Mouse (Mus musculus) brain, embryonic 14.5 days (tissue): Measurements from ENCODE around the gene Trim10. TPM values are rescaled to one million over a fixed set of nuclear protein-coding genes. Genes with fewer than 3 reads are reported as not detected.

Experiments
- DNase-seq: peaks from one replicate; pipeline ENCODE4 v3.0.0-alpha.2; 2011; ENCODE audit warnings: low read depth
- CTCF ChIP-seq: fragments of 200-500 bp; IDR thresholded peaks from 2 replicates; pipeline ENCODE4 v1.5.1; 2012; ENCODE audit warnings: inconsistent platforms, mild to moderate bottlenecking, moderate library complexity, borderline replicate concordance; ENCODE audit not compliant: insufficient read depth, insufficient read length; ENCODE audit errors: extremely low read depth
- POLR2A ChIP-seq: fragments of 200-500 bp; IDR thresholded peaks from 2 replicates; pipeline ENCODE4 v1.6.1; 2012; ENCODE audit warnings: mild to moderate bottlenecking, inconsistent platforms, borderline replicate concordance; ENCODE audit not compliant: poor library complexity, insufficient read depth, insufficient read length, severe bottlenecking; ENCODE audit errors: extremely low read depth
- polyA plus RNA-seq: library from polyadenylated mRNA; depleted of rRNA; stranded (reverse); fragments of >200 nt; gene quantifications from 2 replicates; pipeline ENCODE4 v1.2.3, GENCODE M21; 2012; rRNA removed

The Trim10 gene
- polyA plus RNA-seq: 0.19 and 0.52 TPM in 2 replicates

DNA sequence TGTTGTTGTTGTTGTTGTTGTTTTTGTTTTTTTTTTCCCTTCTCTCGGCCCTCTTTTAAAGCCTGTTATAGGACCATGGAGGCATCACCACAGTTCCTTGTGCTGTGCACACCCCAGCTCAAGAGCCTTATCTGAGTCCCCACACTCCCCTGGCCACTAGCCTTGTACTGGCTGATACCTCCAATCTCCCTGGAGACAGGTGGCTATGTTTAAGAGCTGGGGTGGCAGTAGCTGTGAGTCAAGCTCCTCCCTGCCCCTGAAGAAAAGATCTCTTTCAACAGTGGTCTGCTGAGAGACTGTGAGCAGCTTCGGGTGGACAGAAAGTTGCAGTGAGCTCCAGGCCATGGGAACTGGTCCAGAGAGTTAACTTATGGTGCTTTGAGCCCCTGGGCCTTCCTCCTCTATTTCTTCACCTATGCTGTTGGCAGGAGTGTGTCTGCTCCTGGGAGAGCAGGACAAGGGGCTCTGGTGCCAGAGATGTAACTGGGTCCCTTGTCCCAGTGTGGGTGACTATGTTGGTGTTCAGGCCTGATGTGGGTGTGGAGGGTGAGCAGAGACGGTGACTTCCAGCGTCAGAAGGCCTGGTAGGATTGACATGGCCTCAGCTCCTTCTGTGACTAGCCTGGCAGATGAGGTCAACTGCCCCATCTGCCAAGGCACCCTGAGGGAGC is at the start of gene Trim10:
Gene Trim10, plus strand, starts transcription at position 291 of the 671 bp plus-strand sequence.
- TF ChIP-seq POLR2A: no peak
- no peak for TF ChIP-seq CTCF
- DNase-seq: no peak

DNA sequence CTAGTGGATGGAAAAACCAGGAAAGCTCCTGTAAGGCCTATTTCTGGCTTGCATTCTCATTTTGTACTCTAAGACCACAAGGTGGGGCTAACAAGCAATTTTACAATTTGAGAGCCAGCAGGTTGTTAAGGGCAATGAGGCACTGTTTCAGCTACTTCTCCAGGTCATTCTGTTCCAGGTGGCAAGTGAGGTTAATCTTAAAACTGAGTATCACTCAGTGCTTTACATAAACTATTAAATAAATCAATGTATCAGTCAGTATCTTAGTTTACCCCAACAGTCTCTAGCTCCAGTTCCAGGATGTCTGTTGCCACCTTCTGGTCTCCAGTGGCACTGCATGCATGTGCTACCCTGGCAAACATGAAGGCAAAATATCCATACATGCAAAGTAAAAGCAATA is 45.4 kb upstream of the Trim10 start:
- TF ChIP-seq POLR2A (no peak), CTCF (peak; percentile 65; the same call in 1 of the 2 replicates)
- peak; percentile 62 for DNase-seq

DNA sequence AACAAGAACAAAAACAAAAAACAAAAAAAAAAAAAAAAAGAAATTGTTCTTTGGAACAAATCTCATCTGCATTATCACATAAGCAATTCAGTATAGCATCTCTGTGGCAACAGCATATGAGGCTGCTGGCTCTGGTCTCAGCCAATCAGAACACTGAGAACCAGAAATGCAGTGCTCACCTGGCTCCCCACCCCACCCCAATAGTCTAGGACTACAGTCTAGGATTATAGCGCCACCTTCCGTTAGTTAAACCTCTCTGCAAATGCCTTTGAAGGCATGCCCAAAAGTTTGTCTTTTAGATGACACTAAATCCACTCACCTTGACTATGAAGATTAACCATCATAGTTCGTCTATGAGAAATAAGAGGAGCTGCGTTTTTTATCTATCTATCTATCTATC is 43.8 kb upstream of the Trim10 start:
- TF ChIP-seq CTCF (peak; percentile 23; the same call in 1 of the 2 replicates), POLR2A (no peak)
- peak; percentile 36 for DNase-seq

DNA sequence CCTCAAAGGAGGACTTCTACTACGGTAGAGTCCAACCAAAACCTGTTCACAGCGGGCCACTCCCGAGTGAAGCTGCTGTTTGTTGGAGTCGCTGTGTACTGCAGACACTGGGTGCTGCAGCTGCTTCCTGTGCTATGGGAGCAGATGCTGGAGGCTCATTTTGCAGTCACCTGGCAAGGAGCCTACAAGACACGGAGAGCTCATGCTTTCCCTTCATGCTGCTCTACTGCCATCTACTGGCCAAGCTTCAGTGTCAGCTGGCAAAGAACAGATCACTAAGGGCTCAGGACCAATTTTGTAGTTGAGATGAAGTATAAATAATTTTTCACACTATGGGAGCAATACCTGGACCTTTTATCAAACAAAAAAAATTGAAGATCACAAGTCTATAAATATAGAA is 43.4 kb upstream of the Trim10 start:
- DNase-seq: peak; percentile 93
- peak; percentile 64 for TF ChIP-seq CTCF

DNA sequence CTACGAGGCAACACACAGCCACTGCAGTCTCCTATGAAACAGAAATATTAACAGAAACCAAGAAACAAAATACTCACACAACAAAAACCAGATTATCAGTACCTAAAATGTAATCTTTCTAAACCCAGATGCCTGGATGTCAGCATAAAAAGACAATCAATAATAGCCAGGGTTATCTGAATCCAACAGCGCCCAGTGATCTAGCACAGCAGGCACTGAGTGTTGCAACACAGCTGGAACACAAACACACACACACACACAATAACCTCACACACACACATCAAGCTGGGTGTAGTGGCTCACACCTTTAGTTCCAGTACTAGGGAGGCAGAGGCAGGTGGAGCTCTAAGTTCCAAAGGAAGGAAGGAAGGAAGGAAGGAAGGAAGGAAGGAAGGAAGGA is 40.9 kb upstream of the Trim10 start:
- DNase-seq: no peak
- TF ChIP-seq POLR2A (no peak), CTCF (no peak)

DNA sequence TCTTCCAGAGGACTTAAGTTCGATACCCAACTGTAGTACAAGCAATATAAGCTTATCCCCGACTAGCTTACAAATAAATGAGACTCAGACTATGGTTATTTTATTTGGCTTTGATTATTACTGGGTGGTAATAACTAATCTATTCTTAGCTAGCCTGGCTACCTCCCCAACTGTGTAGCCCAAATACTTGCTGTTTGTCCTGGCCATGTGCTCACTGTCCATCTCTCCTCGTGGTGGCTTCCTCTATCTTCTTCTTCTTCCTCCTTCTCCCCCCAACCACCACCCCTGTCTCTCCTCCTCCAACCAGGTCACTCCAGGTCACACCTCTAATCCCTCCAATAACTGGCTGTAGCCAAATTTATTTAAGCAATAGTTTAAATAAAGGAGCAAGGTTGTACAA is 38.9 kb upstream of the Trim10 start:
- no peak for DNase-seq
- TF ChIP-seq CTCF (no peak), POLR2A (no peak)

DNA sequence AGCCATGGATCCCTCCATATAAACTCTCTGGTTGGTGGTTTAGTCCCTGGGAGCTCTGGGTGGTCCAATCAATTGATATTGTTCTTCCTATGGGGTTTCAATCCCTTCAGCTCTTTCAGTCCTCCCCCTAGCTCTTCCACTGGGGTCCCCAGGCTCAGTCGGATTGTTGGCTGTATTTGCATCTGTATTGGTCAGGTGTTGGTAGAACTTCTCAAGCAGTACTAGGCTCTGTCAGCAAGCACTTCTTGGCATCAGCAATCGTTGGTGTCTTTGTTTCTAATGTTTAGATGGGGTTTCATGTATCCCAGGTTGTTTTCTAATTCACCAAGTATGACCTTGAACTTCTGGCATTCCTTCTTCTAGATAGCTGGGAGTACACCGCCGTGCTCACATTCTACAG is 36.7 kb upstream of the Trim10 start:
- TF ChIP-seq CTCF: no peak
- no peak for TF ChIP-seq POLR2A

DNA sequence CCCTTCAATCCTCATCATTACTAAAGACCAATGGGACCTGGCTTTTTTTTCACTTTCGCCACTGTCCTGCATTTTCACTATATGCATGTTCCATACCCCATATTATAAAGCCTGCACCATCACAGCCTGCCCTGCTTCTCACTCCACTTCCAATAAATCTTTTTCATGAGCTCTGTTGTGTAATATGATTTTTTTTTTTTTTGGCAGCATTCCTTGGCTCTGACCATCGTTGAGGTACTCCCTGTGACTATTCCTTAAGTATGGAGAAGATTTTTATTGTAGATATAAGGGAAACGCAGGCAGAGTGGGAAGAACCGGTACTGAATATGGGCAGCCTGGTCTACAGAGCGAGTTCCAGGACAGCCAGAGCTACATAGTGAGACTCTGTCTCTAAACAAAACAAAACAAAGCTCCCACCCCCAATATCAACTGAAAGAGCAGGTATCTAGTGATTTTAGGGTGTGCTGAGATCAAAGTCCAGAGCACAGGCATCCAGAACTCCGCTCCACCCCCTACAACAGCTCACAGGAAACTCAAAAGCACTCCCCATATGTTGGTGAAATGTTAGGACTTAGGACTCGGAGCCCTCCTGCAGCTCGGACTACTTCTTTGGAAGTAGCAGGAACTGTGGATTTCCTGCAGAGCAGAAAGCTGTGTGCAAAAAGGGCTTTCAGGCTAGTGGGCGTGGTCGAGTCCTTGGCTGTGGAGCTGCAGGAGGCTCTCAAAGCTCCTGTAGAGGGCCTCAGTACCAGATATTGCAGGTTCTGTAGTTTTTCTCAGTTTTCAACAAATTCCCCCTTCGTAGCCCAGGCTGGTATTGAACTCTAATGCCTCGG is 33.6 kb upstream of the Trim10 start:
- peak; percentile 74 for DNase-seq
- TF ChIP-seq POLR2A (no peak), CTCF (peak; percentile 19; the same call in 1 of the 2 replicates)

More for the DNA sequence above, 36.7 kb upstream of the Trim10 start:
- no peak for DNase-seq

DNA sequence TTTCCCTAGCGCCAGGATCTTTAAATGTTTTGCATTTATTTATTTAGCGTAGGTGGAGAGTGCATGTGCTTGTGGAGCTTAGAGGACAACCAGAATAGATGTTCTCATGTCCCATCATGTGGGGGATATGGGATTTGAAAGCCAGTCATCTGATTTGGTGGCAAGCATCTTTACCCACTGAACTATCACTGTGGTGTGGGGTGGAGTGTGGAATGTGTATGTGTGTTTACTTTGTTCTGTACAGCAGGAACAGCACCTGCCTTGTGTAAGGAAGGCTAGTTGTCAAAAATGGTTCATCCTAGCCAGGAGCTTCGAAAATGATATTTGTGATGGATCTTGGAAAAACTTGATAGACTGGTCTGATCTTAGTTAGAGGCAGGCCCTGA is 33.0 kb upstream of the Trim10 start:
- TF ChIP-seq POLR2A: no peak
- no peak for TF ChIP-seq CTCF
- DNase-seq: no peak

DNA sequence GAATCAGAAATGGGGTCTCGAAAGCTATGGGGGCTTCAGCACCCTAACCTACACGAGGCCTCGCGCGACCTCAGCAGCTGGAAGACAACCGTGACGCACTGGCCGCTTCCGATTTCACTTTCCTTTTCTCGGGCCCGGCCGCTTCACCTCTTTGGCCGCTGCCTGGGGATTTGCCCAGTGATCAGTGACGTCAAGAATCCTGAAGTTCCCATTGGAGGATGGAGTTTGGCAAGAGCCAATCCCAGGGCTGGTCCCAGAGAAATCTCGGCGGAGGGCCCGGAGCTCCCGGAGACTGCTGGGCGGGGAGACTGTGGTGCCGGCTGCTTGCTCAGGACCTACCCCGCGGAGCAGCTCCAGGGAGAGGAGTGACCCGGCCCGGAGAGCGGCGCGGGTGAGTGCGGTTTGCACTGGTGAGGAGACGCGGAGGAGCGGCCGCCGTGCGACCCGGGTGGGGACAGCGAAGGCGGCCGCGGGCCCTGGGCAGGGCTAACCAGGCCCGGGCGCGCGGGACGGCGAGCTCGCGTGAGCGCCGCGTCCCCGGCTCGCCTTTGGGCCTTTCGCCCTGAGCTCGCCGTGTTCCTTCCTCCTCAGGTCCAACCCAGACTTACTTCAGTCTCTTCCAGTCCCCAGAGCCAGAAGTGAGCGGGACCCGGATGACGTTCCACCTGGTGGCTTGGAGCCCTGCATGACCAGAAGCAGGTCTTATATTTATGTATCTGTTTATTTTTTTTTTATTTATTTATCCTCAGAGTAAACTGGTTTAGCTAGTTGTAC is 32.3 kb upstream of the Trim10 start, which contains the start of gene Trim26:
Gene Trim26, plus strand, starts transcription at position 261 of the 774 bp plus-strand sequence.
- DNase-seq: peak; percentile 98
- TF ChIP-seq CTCF: no peak
- peak; percentile 77; the same call in 1 of the 2 replicates for TF ChIP-seq POLR2A

DNA sequence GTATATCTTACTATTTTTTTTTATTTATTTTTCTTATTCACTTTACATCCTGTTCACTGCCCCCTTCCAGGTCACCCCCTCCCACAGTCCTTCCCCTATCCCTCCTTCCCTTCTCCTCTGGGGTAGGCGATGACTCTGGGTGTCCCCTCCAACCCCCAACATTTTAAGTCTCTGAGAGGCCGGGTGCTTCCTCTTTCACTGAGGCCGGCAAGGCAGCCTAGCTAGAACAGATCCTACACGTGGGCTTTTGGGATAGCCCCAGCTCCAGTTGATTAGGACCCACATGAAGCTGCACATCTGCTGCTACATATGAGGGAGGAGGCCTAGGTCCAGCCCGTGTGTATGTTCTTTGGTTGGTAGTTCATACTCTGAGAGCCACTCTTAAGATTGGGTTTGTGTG is 30.4 kb upstream of the Trim10 start:
- DNase-seq: no peak
- TF ChIP-seq POLR2A (no peak), CTCF (no peak)

DNA sequence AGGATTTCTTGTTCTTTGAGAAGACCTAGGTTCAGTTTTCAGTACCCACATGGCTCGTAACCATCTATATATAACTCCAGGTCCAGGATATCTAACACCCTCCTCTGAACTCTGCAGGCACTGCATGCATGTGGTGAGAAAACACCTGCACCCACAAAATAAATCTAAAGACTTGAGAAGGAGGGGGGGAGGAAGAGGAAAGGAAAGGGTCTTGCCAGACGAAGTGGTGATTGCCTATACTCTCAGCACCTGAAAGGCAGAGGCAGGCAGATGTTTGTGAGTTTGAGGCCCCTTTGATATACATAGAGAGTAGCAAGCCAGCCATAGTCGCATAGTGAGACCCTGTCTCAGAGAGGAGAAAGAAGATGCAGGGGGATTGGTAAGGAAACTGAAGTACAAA is 29.4 kb upstream of the Trim10 start:
- DNase-seq: no peak
- TF ChIP-seq CTCF (no peak), POLR2A (no peak)
